Mouse (Mus musculus) urinary bladder, postnatal 14 days (tissue): Measurements from ENCODE around the gene Anapc2.
A peak's percentile ranks its signal among the peaks of the same experiment; 100 is the strongest.
"Not testable (repeated sequence)": the region's sequence is repeated elsewhere in the genome, so short reads cannot be mapped to it uniquely, and the experiment has no call there.

ENCODE experiments used
- DNase-seq: peaks from one replicate; pipeline ENCODE4 v3.0.0; 2021; ENCODE audit warnings: low spot score

Anapc2 gene

GRCm38 (mm10) chr2:25240723-25241437 is 31.4 kb upstream of the Anapc2 start:
- peak; percentile 78 for DNase-seq

- DNase-seq: no peak
Observed at GRCm38 (mm10) chr2:25241438-25241775, 30.9 kb upstream of the Anapc2 start.

GRCm38 (mm10) chr2:25242101-25242506 is 30.2 kb upstream of the Anapc2 start, which contains the start of the genes Rnf208 and Cysrt1:
Rnf208 (plus strand) TSS chr2:25242255.
Cysrt1 (minus strand) TSS chr2:25242452.
- no peak for DNase-seq

- no peak for DNase-seq
Observed at GRCm38 (mm10) chr2:25243342-25243741, 28.9 kb upstream of the Anapc2 start.

- DNase-seq: no peak
Observed at GRCm38 (mm10) chr2:25244144-25244543, 28.1 kb upstream of the Anapc2 start.

GRCm38 (mm10) chr2:25246183-25247072 is 25.9 kb upstream of the Anapc2 start, which contains the start of gene AL732309.1:
AL732309.1 (minus strand) TSS chr2:25246863.
- peak; percentile 64 for DNase-seq

- no peak for DNase-seq
Observed at GRCm38 (mm10) chr2:25252331-25252730, 19.9 kb upstream of the Anapc2 start.

- DNase-seq: peak; percentile 90
Observed at GRCm38 (mm10) chr2:25255284-25255779, 16.9 kb upstream of the Anapc2 start, which contains the start of gene Tmem203. Tmem203 (plus strand) TSS chr2:25255439.

- peak; percentile 68 for DNase-seq
Observed at GRCm38 (mm10) chr2:25256443-25257109, 15.7 kb upstream of the Anapc2 start.

GRCm38 (mm10) chr2:25257250-25257649 is 15.0 kb upstream of the Anapc2 start:
- not testable (repeated sequence) for DNase-seq

GRCm38 (mm10) chr2:25258887-25259286 is 13.4 kb upstream of the Anapc2 start:
- DNase-seq: no peak

GRCm38 (mm10) chr2:25261870-25262269 is 10.4 kb upstream of the Anapc2 start:
- no peak for DNase-seq

GRCm38 (mm10) chr2:25262291-25262767 is 9.9 kb upstream of the Anapc2 start, which contains the start of gene Tprn:
Tprn (plus strand) TSS chr2:25262618.
- DNase-seq: peak; percentile 97

GRCm38 (mm10) chr2:25262795-25263622 is 9.3 kb upstream of the Anapc2 start:
- DNase-seq: no peak

GRCm38 (mm10) chr2:25263623-25264285 is 8.5 kb upstream of the Anapc2 start:
- DNase-seq: no peak

- no peak for DNase-seq
Observed at GRCm38 (mm10) chr2:25264286-25264660, 8.0 kb upstream of the Anapc2 start.

GRCm38 (mm10) chr2:25264851-25265250 is 7.4 kb upstream of the Anapc2 start:
- DNase-seq: no peak

- peak; percentile 68 for DNase-seq
Observed at GRCm38 (mm10) chr2:25265897-25266656, 6.2 kb upstream of the Anapc2 start.

- peak; percentile 46 for DNase-seq
Observed at GRCm38 (mm10) chr2:25266720-25267119, 5.6 kb upstream of the Anapc2 start.

- DNase-seq: no peak
Observed at GRCm38 (mm10) chr2:25267241-25267640, 5.0 kb upstream of the Anapc2 start.
